Mouse (Mus musculus) myocyte (in vitro differentiated cells): Measurements from ENCODE around the gene Cep57l1.

ENCODE experiments used
- CEBPB ChIP-seq: IDR thresholded peaks from 2 replicates; pipeline ENCODE4 v1.6.1; 2011; ENCODE audit warnings: mild to moderate bottlenecking, moderate library complexity; ENCODE audit not compliant: poor library complexity, insufficient read depth, severe bottlenecking
- POLR2A ChIP-seq: IDR thresholded peaks from one replicate; pipeline ENCODE4 v1.6.1; 2011; ENCODE audit warnings: low read depth, mild to moderate bottlenecking, control low read depth, moderate library complexity; ENCODE audit not compliant: insufficient read length
- POLR2AphosphoS2 ChIP-seq: IDR thresholded peaks from one replicate; pipeline ENCODE4 v1.6.1; 2011; ENCODE audit warnings: low read depth, control low read depth; ENCODE audit not compliant: insufficient read length
- TCF12 ChIP-seq: IDR thresholded peaks from one replicate; pipeline ENCODE4 v1.6.1; 2011; ENCODE audit warnings: mild to moderate bottlenecking, control low read depth; ENCODE audit not compliant: poor library complexity, insufficient read depth, severe bottlenecking
- USF1 ChIP-seq: IDR thresholded peaks from one replicate; pipeline ENCODE4 v1.6.1; 2011; ENCODE audit warnings: low read depth, mild to moderate bottlenecking, control low read depth, moderate library complexity

DNA sequence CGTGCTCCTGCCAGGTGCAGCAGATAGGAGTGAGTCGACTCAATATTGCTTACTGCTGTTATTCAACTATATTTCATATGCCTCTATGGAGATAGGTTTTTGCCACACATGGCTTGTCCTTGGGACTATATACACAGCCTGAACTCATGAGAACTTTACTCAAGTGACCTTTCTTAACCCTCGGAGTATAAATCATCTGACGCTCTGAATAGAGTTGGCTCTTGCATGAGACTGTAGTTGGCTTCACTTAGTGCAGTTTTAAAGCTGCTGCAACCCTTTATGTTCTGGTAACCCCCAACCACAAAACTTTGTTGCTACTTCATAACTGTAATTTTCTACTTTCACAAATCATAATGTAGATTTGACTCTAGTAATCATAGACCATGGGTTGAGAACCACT lies 77.7 kb downstream of the Cep57l1 start:
- TF ChIP-seq POLR2A (no peak), CEBPB (no peak), USF1 (no peak), POLR2AphosphoS2 (no peak), TCF12 (no peak)
